Mouse (Mus musculus) heart, embryonic 14.5 days (tissue): ENCODE measurements around the gene Ttc34. TPM values are rescaled to one million over a fixed set of nuclear protein-coding genes. Genes with fewer than 3 reads are reported as not detected.
A peak's percentile ranks its signal among the peaks of the same experiment; 100 is the strongest.

Experiments
- ATAC-seq: fragments of 200-750 bp; cut with Nextera tagmentation; 2 replicates; pipeline ENCODE4 v1.8.0; 2017; ENCODE audit warnings: low read depth, moderate TSS enrichment; ENCODE audit not compliant: insufficient number of reproducible peaks, insufficient read depth, low FRiP score
- H3K27ac ChIP-seq, 2 experiments: fragments of 200-500 bp in 1 of 2; fragments of 300-500 bp in 1 of 2; sonication (generic) in 1 of 2; replicated peaks in 1 of 2; 2 replicates each; pipeline ENCODE4 v1.5.1; 2012 to 2014; ENCODE audit warnings: low read depth in 2 of 2, low read length in 2 of 2, control low read depth in 1 of 2, mild to moderate bottlenecking in 1 of 2, mixed read lengths in 1 of 2; ENCODE audit not compliant: control insufficient read depth in 1 of 2, insufficient read depth in 1 of 2
- H3K27me3 ChIP-seq: fragments of 300-500 bp; sonication (generic); 2 replicates; pipeline ENCODE4 v1.6.1; 2014; ENCODE audit warnings: mild to moderate bottlenecking, low read length, control low read depth; ENCODE audit not compliant: control insufficient read depth, insufficient read depth
- H3K36me3 ChIP-seq: fragments of 300-500 bp; sonication (generic); 2 replicates; pipeline ENCODE4 v1.6.1; 2014; ENCODE audit warnings: mild to moderate bottlenecking, control low read depth, low read length, mixed read lengths; ENCODE audit not compliant: control insufficient read depth, insufficient read depth
- H3K4me1 ChIP-seq, 2 experiments: fragments of 200-500 bp in 1 of 2; fragments of 300-500 bp in 1 of 2; sonication (generic) in 1 of 2; 2 replicates each; pipeline ENCODE4 v1.6.1; 2012 to 2014; ENCODE audit warnings: low read length in 2 of 2, control low read depth in 1 of 2, mixed read lengths in 1 of 2; ENCODE audit not compliant: control insufficient read depth in 2 of 2, insufficient read depth in 2 of 2
- H3K4me2 ChIP-seq: fragments of 300-500 bp; sonication (generic); 2 replicates; pipeline ENCODE4 v1.6.1; 2014; ENCODE audit warnings: mild to moderate bottlenecking, low read length
- H3K4me3 ChIP-seq, 2 experiments: fragments of 200-500 bp in 1 of 2; fragments of 300-500 bp in 1 of 2; sonication (generic) in 1 of 2; 2 replicates each; pipeline ENCODE4 v1.5.1; 2012 to 2014; ENCODE audit warnings: low read length in 2 of 2, mild to moderate bottlenecking in 2 of 2, control low read depth in 1 of 2, low read depth in 1 of 2, moderate library complexity in 1 of 2; ENCODE audit not compliant: control insufficient read depth in 1 of 2, insufficient read depth in 1 of 2
- H3K9ac ChIP-seq: fragments of 300-500 bp; sonication (generic); 2 replicates; pipeline ENCODE4 v1.6.1; 2014; ENCODE audit warnings: mild to moderate bottlenecking, low read length
- H3K9me3 ChIP-seq: fragments of 300-500 bp; sonication (generic); 2 replicates; pipeline ENCODE4 v1.6.1; 2016; ENCODE audit warnings: low read length, control low read depth; ENCODE audit not compliant: control insufficient read depth
- WGBS: fragments of 180-500 bp; shearing (Covaris S2); extraction: QIAGEN DNeasy Blood & Tissue Kit; methylation state at CpG from one replicate; pipeline ENCODE4 v1.1.7; 2014; 5-methylcytosine and 5-hydroxymethylcytosine counted together
- polyA plus RNA-seq: library from polyadenylated mRNA; unstranded; fragments of >200 nt; fragmentation: Nextera tagmentation; extraction: Ambion mirVana; gene quantifications from 2 replicates; pipeline ENCODE4 v1.2.1, GENCODE M21; 2014

Gene Ttc34
- polyA plus RNA-seq, 1 experiment from 2014 or later: 0.22 TPM

DNA sequence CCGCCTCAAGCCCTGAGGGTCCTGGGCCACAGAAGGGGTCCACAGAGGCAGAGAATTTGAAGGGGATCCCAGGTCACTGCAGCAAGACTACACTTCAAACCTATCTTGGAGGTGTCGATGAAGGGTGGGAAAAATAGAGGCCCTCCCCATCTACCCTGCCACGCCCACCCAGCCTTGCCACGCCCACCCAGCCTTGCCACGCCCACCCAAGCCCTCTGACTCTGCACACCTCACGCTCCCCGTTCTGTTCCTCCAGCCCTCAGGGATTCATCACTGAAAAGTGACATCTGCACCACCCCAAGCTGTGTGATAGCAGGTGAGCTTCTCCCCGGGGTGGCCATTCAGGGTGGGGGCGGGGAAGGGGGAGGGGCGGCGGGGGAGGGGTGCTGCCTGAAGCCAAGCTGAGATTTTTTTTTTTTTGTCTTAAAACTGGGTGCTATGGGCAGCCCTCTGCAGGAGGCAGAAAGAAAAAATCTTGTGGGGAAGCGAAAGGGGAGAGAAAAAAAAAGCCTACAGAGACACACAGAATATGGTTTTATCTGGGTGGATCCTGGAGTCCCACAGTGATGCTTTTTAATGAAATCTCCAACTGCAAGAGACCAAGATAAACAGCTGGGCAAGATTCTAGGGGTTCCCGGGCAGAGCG lies 44.9 kb downstream of the Ttc34 start:
- 27% methylated on average over 14 of the region's 14 CpGs for WGBS
- no peak overlapping the region for H3K4me3 ChIP-seq
- H3K4me2 ChIP-seq: no peak overlapping the region
- no peak overlapping the region for H3K9ac ChIP-seq
- H3K27me3 ChIP-seq: no peaks in the 10 kb centered on the region
- no peaks in the 10 kb centered on the region for H3K9me3 ChIP-seq
- H3K4me1 ChIP-seq: peaks cover 26 to 36% of the 10 kb centered on the region in 2 experiments
- no peaks in the 10 kb centered on the region for H3K36me3 ChIP-seq
- no peak for ATAC-seq
- 0 out of 4 replicates have a peak overlapping the region, but pooled peaks of 1 of the 2 experiments have one; percentile 19 for H3K27ac ChIP-seq

DNA sequence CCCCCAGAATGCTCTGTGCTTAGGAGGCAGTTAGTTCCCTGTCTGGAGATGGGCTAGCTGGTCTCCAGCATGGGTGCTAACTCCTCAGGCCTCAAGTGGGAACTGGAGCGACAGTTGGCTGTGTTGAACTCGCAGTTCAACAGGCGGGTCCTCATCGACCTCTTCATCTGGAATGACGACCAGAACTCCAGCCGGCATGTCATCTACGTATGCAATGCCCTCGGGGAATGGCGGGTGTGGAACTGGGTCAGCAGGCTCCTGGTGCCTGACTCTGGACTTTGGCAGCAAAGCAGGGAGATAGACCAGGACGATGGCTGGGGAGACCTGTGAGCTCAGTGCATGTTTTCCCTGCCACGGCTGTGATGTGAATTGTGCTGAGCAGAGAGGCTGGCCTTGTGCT lies 48.2 kb downstream of the Ttc34 start:
- peaks cover 14 to 21% of the 10 kb centered on the region in 2 experiments for H3K4me1 ChIP-seq
- no peak for ATAC-seq
- no peaks in the 10 kb centered on the region for H3K27me3 ChIP-seq
- H3K9ac ChIP-seq: no peak overlapping the region
- 74% methylated on average over 11 of the region's 11 CpGs for WGBS
- H3K4me2 ChIP-seq: no peak overlapping the region
- no peak overlapping the region for H3K27ac ChIP-seq
- H3K36me3 ChIP-seq: no peaks in the 10 kb centered on the region
- H3K9me3 ChIP-seq: no peaks in the 10 kb centered on the region
- H3K4me3 ChIP-seq: no peak overlapping the region

DNA sequence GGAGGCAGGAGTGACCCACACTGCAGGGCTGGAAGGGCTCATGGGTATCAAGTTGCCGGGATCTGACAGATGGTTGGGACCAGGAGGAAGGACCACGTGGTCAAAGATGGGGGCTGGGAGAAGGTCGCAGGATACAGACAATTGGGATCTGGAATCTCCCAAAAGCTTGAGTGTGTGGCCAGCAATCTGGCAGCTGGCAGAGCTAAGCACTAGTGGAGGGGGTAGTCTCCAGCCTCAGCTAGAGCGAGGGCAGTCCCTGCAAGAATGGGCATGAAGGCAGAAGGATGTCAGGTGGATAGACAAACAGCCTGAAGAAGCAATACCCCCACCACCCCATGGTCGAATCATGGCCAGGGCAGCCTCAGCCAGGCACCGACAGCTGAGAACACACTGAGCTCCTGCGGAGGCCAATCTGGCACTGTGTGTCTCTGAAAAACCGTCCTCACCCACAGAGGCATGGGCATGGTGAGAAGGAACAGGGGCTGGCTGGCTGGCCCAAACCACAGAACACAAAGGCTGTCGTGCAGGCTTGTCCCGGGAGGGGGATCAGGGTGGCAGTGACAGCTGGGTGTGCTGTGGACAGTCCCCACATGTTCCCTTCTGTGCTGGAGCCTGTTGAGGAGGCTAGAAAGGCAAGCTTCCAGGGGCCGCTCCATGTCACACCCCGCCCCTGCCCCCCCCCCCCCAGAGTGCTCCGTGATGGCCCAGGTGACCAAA lies 49.8 kb downstream of the Ttc34 start:
- no peak overlapping the region for H3K9ac ChIP-seq
- peaks cover under 1 to 6% of the 10 kb centered on the region in 2 experiments; a peak in 3 of 4 replicates for H3K4me1 ChIP-seq
- no peaks in the 10 kb centered on the region for H3K9me3 ChIP-seq
- no peak overlapping the region for H3K4me3 ChIP-seq
- WGBS: 76% methylated on average over 13 of the region's 13 CpGs
- H3K36me3 ChIP-seq: no peaks in the 10 kb centered on the region
- H3K27me3 ChIP-seq: no peaks in the 10 kb centered on the region
- H3K27ac ChIP-seq: no peak overlapping the region
- H3K4me2 ChIP-seq: no peak overlapping the region
- no peak for ATAC-seq

DNA sequence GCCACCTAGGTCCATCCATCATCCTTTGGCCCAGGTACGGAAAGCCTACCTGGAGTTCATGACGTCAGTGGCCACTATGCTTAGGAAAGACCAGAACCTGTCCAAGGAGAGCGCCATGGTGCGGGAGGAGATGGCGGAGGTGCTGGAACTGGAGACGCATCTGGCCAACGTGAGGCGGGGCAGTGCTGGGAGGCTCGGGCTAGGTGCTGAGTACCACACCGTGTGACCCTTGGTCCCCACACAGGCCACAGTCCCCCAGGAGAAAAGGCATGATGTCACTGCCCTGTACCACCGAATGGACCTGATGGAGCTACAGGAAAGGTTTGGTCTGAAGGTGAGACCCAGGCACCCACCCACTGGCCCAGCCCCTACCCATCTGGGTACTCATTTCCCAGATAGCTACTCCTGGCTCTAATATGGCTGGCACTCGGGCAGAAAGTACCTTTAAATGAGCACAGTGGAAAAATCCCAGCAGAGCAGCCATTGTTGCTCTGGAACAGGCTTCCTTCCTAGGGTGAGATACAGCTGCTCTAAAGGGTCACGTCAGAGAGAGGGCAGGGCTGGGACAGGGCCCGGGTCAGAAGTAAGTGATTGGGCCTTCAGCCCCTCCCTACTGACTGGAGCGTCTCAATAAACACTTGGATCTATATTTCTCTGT lies 50.5 kb downstream of the Ttc34 start:
- H3K27me3 ChIP-seq: no peaks in the 10 kb centered on the region
- no peak for ATAC-seq

DNA sequence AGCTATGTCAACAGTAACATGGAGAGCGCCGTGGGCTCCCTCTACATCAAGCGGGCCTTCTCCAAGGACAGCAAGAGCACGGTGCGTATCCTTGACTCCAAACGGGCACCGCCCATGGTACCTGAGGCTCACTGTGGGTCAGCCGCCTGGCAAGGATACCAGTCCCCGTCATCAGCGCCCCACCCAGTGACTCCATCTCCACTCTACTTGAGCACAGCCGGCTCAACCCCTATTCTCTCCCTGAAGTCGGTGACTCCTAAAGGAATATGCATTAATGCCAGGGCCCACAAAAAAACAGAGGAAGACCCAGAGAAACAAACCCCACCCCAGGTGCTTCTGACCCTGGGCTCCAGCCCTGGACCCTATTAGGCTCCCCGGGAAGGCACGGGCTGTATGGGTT lies 53.6 kb downstream of the Ttc34 start:
- H3K36me3 ChIP-seq: no peaks in the 10 kb centered on the region
- WGBS: 89% methylated on average over 14 of the region's 14 CpGs
- no peaks in the 10 kb centered on the region for H3K9me3 ChIP-seq
- H3K4me2 ChIP-seq: no peak overlapping the region
- ATAC-seq: no peak
- no peak overlapping the region for H3K27ac ChIP-seq
- no peaks in the 10 kb centered on the region; the same call in 1 of the 2 replicates for H3K27me3 ChIP-seq
- H3K4me3 ChIP-seq: no peak overlapping the region
- H3K4me1 ChIP-seq: no peaks in the 10 kb centered on the region
- H3K9ac ChIP-seq: no peak overlapping the region

More for the DNA sequence above, 50.5 kb downstream of the Ttc34 start:
- WGBS: 77% methylated on average over 15 of the region's 15 CpGs
- Histone ChIP-seq H3K9me3 (no peaks in the 10 kb centered on the region), H3K4me3 (no peak overlapping the region), H3K9ac (no peak overlapping the region), H3K4me1 (no peaks in the 10 kb centered on the region), H3K36me3 (no peaks in the 10 kb centered on the region), H3K4me2 (no peak overlapping the region), H3K27ac (no peak overlapping the region)

DNA sequence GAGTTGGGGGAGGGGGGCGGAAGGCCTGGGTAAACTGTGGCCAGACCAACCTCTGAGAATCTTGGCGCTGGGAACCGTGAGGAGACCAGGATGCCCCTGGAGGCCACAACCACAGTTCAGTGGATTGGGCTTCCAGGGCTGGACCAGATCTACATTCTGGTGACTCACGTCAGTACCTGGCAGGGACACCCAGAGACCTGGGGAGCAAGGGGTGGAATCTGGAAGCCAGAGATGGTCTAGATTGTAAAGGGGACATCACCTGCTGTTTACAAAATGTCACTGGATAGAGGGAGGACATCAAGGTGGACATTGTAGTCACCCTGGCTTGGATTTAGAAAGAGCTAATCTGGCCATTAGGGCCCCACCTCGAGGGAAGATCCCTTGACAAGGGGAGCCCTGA lies 58.3 kb downstream of the Ttc34 start:
- peaks cover 3% of the 10 kb centered on the region for H3K27me3 ChIP-seq

DNA sequence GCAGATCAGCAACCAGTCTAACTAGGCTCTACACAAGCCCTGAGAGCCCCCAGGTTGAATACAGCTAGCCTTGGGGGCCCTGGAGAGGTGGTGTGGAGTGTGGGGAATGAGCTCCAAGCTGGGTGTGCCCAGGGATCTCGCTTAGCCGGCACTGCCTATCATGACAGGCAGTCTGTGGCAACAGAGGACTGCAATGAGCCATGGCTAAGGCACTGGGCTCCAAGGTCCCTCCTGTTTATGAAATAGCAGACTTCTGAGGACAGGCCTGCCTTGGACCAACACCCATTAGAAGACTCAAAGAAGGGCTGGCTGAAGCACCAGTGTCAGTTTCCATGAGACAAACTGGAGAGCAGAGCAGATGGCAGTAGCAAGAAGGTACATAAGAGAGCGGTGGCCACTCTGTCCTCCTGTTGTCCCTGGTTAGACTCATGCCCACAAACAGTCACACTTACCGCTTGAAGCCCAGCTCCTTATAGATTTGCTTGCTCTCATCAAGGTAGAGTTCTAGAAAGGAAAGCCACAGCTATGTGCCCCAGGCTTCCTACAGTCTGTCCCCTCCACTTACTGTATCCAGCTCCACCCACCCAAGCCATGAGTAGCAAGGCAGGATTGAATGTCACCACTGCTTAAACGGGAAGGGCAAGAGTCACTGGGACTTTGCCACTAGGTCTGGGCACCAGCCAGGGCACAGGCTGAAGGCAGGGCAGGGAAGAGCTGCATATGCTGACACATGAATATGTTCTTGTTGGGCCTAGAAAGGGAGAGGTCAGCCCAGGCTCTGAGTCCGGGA lies 60.6 kb downstream of the Ttc34 start:
- H3K4me2 ChIP-seq: peak overlapping the region; percentile 91
- peaks cover 11 to 12% of the 10 kb centered on the region in 2 experiments; a peak in 3 of 4 replicates for H3K4me1 ChIP-seq
- ATAC-seq: no peak
- 65% methylated on average over 6 of the region's 6 CpGs for WGBS
- H3K36me3 ChIP-seq: no peaks in the 10 kb centered on the region
- H3K4me3 ChIP-seq: peak overlapping the region; percentile 47 to 53
- H3K9ac ChIP-seq: peak overlapping the region; percentile 75
- no peaks in the 10 kb centered on the region for H3K9me3 ChIP-seq
- H3K27ac ChIP-seq: no peak overlapping the region
- peaks cover 3% of the 10 kb centered on the region for H3K27me3 ChIP-seq

More for the DNA sequence above, 58.3 kb downstream of the Ttc34 start:
- H3K36me3 ChIP-seq: no peaks in the 10 kb centered on the region
- H3K9ac ChIP-seq: no peak overlapping the region
- no peak overlapping the region for H3K4me2 ChIP-seq
- H3K9me3 ChIP-seq: no peaks in the 10 kb centered on the region
- H3K4me3 ChIP-seq: no peak overlapping the region
- ATAC-seq: no peak
- no peak overlapping the region for H3K27ac ChIP-seq
- peaks cover 11 to 12% of the 10 kb centered on the region in 2 experiments; a peak in 3 of 4 replicates for H3K4me1 ChIP-seq
- WGBS: 70% methylated on average over 5 of the region's 5 CpGs
